Comparison of ENCODE assay signal across 10 mouse cellular contexts in genomic region chr17:56408965-56409625, GRCm38 (mm10).
DNase-seq lines count a peak whose midpoint lies in the region; ATAC-seq and TF ChIP-seq lines count a peak whose summit lies in the region.
"Had no signal": no experiment of that assay in that cellular context is flagged by ENCODE, and none has a peak within 500 bp of the region (broad histone marks: within the 10 kb centered on the region; RNA-seq: fewer than 3 reads in every experiment).

No protein-coding gene starts in this region.

- H3K9me3 ChIP-seq in intestine, embryonic 14.5 days (ENCODE audit: control insufficient read depth, low read length) = no peaks in the 10 kb centered on the region
- H3K9me3 ChIP-seq in intestine, embryonic 16.5 days (ENCODE audit: control insufficient read depth, low read length) = no peaks in the 10 kb centered on the region
- no peaks in the 10 kb centered on the region for H3K9me3 ChIP-seq in forebrain, embryonic 16.5 days (ENCODE audit: control insufficient read depth, low read length)
- H3K9me3 ChIP-seq in midbrain, embryonic 16.5 days (replicated peaks; ENCODE audit: control insufficient read depth, low read length, poor library complexity, severe bottlenecking) = no peaks in the 10 kb centered on the region
- H3K9me3 ChIP-seq: embryonic facial prominence, embryonic 13.5 days; heart, embryonic 15.5 days had no signal

- peak overlapping the region; percentile 54 for H3K27ac ChIP-seq in intestine, embryonic 14.5 days (ENCODE audit: low read depth)
- no peak overlapping the region for H3K27ac ChIP-seq in intestine, embryonic 16.5 days (ENCODE audit: low read length)
- H3K27ac ChIP-seq in forebrain, embryonic 16.5 days (ENCODE audit: low read length) = peak overlapping the region; percentile 19; the same call in 1 of the 2 replicates
- peak overlapping the region; percentile 70 for H3K27ac ChIP-seq in midbrain, embryonic 16.5 days (ENCODE audit: low read length)
- H3K27ac ChIP-seq: embryonic facial prominence, embryonic 13.5 days; heart, embryonic 15.5 days had no signal

- TF ChIP-seq POLR2A in brain, embryonic 14.5 days (IDR thresholded peaks at IDR 0.05; ENCODE audit: borderline replicate concordance, extremely low read depth, insufficient read depth, insufficient read length, poor library complexity, severe bottlenecking) = no peak

- H3K4me3 ChIP-seq in intestine, embryonic 14.5 days (ENCODE audit: low read depth, low read length) = no peak overlapping the region
- no peak overlapping the region for H3K4me3 ChIP-seq in intestine, embryonic 16.5 days (ENCODE audit: low read length)
- H3K4me3 ChIP-seq in forebrain, embryonic 16.5 days (replicated peaks; ENCODE audit: low read length) = no peak overlapping the region
- H3K4me3 ChIP-seq in midbrain, embryonic 16.5 days (ENCODE audit: low read depth, low read length) = no peak overlapping the region
- H3K4me3 ChIP-seq: embryonic facial prominence, embryonic 13.5 days; heart, embryonic 15.5 days had no signal

- no peak overlapping the region for H3K4me2 ChIP-seq in intestine, embryonic 14.5 days (ENCODE audit: low read length)
- no peak overlapping the region for H3K4me2 ChIP-seq in intestine, embryonic 16.5 days (ENCODE audit: low read depth, low read length)
- no peak overlapping the region for H3K4me2 ChIP-seq in forebrain, embryonic 16.5 days (ENCODE audit: low read length)
- no peak overlapping the region for H3K4me2 ChIP-seq in midbrain, embryonic 16.5 days (ENCODE audit: low read length)
- H3K4me2 ChIP-seq: embryonic facial prominence, embryonic 13.5 days; heart, embryonic 15.5 days had no signal

- H3K4me1 ChIP-seq in intestine, embryonic 14.5 days (replicated peaks; ENCODE audit: control insufficient read depth, insufficient read depth, low read length) = peaks cover 25% of the 10 kb centered on the region
- H3K4me1 ChIP-seq in intestine, embryonic 16.5 days (ENCODE audit: control insufficient read depth, insufficient read depth, low read length) = peaks cover 9% of the 10 kb centered on the region
- peaks cover 29% of the 10 kb centered on the region for H3K4me1 ChIP-seq in forebrain, embryonic 16.5 days (replicated peaks; ENCODE audit: control insufficient read depth, insufficient read depth, low read length)
- peaks cover 29% of the 10 kb centered on the region for H3K4me1 ChIP-seq in midbrain, embryonic 16.5 days (ENCODE audit: control insufficient read depth, insufficient read depth, low read length)

- no peak for ATAC-seq in intestine, embryonic 14.5 days (replicated peaks; ENCODE audit: low FRiP score, low TSS enrichment, low read depth)
- no peak for ATAC-seq in intestine, embryonic 16.5 days
- ATAC-seq in forebrain, embryonic 16.5 days = no peak
- 0 out of 2 replicates have a peak, but pooled peaks have one; percentile 14 for ATAC-seq in midbrain, embryonic 16.5 days

- TF ChIP-seq CTCF in brain, embryonic 14.5 days (IDR thresholded peaks at IDR 0.05; ENCODE audit: borderline replicate concordance, extremely low read depth, insufficient read depth, insufficient read length) = no peak

- peaks cover 35% of the 10 kb centered on the region for H3K36me3 ChIP-seq in intestine, embryonic 14.5 days (ENCODE audit: control insufficient read depth, insufficient read depth, low read length)
- H3K36me3 ChIP-seq in intestine, embryonic 16.5 days (ENCODE audit: control insufficient read depth, insufficient read depth, low read length) = peaks cover 13% of the 10 kb centered on the region
- H3K36me3 ChIP-seq in forebrain, embryonic 16.5 days (ENCODE audit: control insufficient read depth, insufficient read depth) = peaks cover 31% of the 10 kb centered on the region
- H3K36me3 ChIP-seq in midbrain, embryonic 16.5 days (ENCODE audit: control insufficient read depth, insufficient read depth, low read length) = peaks cover 30% of the 10 kb centered on the region

- no peak overlapping the region for H3K9ac ChIP-seq in intestine, embryonic 14.5 days (ENCODE audit: low read length)
- H3K9ac ChIP-seq in intestine, embryonic 16.5 days (ENCODE audit: low read depth, low read length) = no peak overlapping the region
- H3K9ac ChIP-seq in forebrain, embryonic 16.5 days (replicated peaks; ENCODE audit: low read depth, low read length) = no peak overlapping the region
- H3K9ac ChIP-seq in midbrain, embryonic 16.5 days (ENCODE audit: low read depth, low read length) = no peak overlapping the region
- H3K9ac ChIP-seq: embryonic facial prominence, embryonic 13.5 days had no signal

- 46% methylated on average over 13 of the region's 13 CpGs for WGBS in intestine, embryonic 14.5 days
- 42% methylated on average over 13 of the region's 13 CpGs for WGBS in intestine, embryonic 16.5 days
- WGBS in forebrain, embryonic 16.5 days = 43% methylated on average over 13 of the region's 13 CpGs
- 38% methylated on average over 13 of the region's 13 CpGs for WGBS in midbrain, embryonic 16.5 days

- no peak for DNase-seq in intestine, embryonic 14.5 days (ENCODE audit: low spot score)
- peak; percentile 49 for DNase-seq in brain, embryonic 14.5 days (ENCODE audit: low read depth)
- no peak for DNase-seq in urinary bladder, postnatal 25 days (ENCODE audit: low spot score)
- DNase-seq in liver = no peak
- no peak for DNase-seq in B cell, adult 2 months

- H3K27me3 ChIP-seq in intestine, embryonic 14.5 days (replicated peaks; ENCODE audit: control insufficient read depth, insufficient read depth, low read length) = no peaks in the 10 kb centered on the region
- no peaks in the 10 kb centered on the region for H3K27me3 ChIP-seq in intestine, embryonic 16.5 days (replicated peaks; ENCODE audit: control insufficient read depth, insufficient read depth, low read length)
- H3K27me3 ChIP-seq in forebrain, embryonic 16.5 days (replicated peaks; ENCODE audit: control insufficient read depth, insufficient read depth, low read length) = no peaks in the 10 kb centered on the region
- no peaks in the 10 kb centered on the region for H3K27me3 ChIP-seq in midbrain, embryonic 16.5 days (ENCODE audit: control insufficient read depth, insufficient read depth, low read depth, low read length)
- H3K27me3 ChIP-seq: embryonic facial prominence, embryonic 13.5 days; heart, embryonic 15.5 days had no signal
